Mouse (Mus musculus): ENCODE measurements around the gene Heg1.

- TF ChIP-seq CTCF (IDR thresholded peaks at IDR 0.05; ENCODE audit: low read depth) = peak; percentile 59
- no peak for TF ChIP-seq EP300 (IDR thresholded peaks at IDR 0.05; ENCODE audit: low read depth)
Observed at GRCm38 (mm10) chr16:33723983-33724382, 39.8 kb downstream of the Heg1 start.
